Mouse (Mus musculus) erythroid progenitor cell, adult 5-6 weeks (primary cell): ENCODE results near the gene Psme2. TPM values are rescaled to one million over a fixed set of nuclear protein-coding genes. Genes with fewer than 3 reads are reported as not detected.

Experiments used
- ATAC-seq: replicated peaks from 2 replicates; pipeline ENCODE4 v1.8.0; 2016; ENCODE audit warnings: moderate number of reproducible peaks, mild to moderate bottlenecking, moderate TSS enrichment, inconsistent platforms; ENCODE audit not compliant: poor library complexity, low FRiP score, severe bottlenecking
- total RNA-seq, 2 experiments: library from RNA; stranded (forward) in 1 of 2; stranded (reverse) in 1 of 2; fragments of 150-400 nt in 1 of 2; fragments of 186-747, 209-891 nt in 1 of 2; gene quantifications; 2 replicates each; pipeline versions ENCODE4 v1.2.3 to v1.2.4; 2015 to 2017; ENCODE audit warnings: low replicate concordance in 2 of 2

The Psme2 gene
- total RNA-seq, 2 experiments from 2014 or later, result 45.1 to 112 TPM

DNA sequence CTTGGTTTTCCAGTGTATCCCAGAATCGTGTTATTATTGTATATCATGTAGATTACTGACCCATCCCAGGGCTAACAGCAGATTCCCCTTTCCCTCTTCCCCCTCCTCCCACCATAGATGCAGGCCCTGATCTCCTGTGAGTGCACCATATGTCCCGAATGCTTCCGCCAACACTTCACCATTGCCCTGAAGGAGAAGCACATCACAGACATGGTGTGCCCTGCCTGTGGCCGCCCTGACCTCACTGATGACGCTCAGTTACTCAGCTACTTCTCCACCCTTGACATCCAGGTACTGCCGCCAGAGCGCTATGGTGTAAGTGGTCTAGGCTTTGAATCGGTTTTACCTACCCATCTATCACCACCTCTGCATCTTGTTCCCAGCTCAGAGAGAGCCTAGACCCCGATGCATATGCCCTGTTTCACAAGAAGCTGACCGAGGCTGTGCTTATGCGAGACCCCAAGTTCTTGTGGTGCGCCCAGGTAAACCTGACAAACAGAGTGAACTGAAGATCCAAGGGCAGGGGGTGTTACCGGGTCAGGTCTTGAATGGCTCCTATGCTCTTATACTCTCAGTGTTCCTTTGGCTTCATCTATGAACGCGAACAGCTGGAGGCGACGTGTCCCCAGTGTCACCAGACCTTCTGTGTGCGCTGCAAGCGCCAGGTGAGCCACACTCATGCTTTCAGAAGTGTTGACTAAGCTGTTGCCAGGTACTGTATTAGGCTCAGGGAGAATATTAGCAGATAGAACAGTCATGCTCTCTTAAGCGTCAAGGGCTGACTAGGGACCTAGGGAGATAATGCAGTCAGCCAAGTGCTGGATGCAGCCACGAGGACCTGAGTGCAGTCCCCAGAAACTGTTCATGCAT, 7.8 kb upstream of the Psme2 start:
- ATAC-seq, result no peak

DNA sequence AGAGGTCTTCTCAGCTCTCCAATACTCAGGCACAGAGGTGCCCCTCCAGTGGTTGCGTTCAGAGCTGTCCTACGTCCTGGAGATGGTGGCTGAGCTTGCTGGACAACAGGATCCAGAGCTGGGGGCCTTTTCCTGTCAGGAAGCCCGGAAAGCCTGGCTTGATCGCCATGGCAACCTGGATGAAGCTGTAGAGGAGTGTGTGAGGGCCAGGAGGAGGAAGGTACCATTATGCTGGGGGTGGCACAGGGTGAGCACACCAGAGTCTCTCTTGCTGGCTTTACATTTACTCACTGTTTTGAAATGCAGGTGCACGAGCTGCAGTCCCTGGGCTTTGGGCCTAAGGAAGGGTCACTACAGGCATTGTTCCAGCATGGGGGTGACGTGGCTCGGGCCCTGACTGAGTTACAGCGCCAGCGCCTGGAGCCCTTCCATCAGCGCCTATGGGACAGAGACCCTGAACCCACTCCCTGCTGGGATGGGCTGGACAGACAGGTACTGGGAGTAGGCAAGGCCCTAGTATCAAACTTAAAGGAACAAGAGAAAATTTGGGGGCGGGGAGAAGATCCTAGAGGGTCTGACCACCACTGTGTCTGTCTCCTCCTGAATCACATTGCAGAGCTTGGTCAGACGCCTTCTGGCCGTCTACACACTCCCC, 5.2 kb upstream of the Psme2 start:
- no peak for ATAC-seq

DNA sequence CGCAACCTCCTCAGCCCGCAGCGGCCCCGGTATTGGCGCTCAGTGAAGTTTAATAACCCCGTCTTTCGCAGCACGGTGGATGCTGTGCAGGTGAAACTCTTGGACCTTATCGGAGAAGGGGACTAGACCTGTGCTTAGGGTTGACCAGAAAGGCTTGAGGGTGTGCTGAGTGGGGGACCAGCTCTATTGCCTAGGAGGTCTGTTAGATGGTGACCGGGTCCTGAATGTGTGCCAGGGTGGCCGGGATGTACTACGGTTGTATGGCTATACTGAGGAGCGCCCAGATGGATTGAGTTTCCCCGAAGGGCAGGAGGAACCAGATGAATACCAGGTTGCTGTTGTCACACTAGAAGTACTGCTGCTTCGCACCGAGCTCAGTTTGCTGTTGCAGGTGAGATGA, 1.3 kb upstream of the Psme2 start:
- ATAC-seq, result 0 out of 2 replicates have a peak, but pooled peaks have one; percentile 8

GRCm38 (mm10) chr14:55591331-55591891, 498 bp upstream of the Psme2 start, which contains the start of gene Rnf31:
Gene Rnf31, plus strand, starts transcription at chr14:55591708.
- ATAC-seq, result peak; percentile 88

DNA sequence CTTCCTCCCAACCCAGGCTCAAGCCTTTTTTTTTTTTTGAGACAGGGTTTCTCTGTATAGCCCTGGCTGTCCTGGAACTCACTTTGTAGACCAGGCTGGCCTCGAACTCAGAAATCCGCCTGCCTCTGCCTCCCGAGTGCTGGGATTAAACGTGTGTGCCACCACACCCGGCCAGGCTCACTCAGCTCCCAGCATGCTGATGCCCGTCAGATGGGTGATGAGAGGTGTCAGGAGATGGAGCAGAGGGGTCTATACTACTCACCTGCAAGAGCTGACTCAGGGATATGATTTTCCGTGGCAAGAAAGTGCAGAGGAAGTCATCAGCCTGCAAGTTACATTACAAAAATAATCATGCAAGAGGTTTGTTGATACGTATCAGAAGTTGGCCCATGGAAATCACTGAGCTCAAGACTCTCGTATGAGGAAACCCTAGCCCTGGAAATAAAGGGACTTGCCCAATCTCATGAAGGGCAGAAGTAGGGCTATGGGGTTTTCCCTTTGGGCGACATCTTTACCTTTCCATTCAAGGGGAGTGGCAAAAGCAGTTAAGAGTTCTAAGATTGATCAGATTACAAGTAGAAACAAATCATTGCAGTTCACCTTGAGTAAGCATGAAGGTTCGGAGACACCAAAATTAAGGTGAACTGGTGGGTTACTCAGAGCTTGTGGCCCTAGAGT, 1.0 kb downstream of the Psme2 start:
- no peak for ATAC-seq

- no peak for ATAC-seq
These were observed 1.6 kb downstream of the Psme2 start for GRCm38 (mm10) chr14:55589271-55589670.

DNA sequence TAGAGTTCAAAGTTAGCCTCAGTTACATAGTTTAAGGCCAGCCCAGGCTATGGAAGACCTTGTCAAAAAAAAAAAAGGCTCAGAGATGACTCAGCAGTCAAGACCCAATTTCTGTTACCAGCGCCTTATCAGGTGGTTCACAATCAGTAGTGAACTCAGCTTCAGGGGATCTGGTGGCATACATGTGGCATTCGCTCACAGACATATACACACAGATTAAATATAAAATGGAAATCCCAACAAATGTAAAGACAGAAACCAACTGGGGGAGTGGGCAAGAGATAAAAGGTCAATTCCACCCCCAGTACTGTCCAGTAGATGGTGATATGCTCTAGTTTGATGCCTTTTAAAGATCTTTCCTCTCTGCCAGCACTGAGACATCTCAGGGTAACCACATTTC, 4.8 kb downstream of the Psme2 start:
- ATAC-seq, result peak; percentile 48

GRCm38 (mm10) chr14:55585566-55585960, 5.3 kb downstream of the Psme2 start:
- ATAC-seq, result peak; percentile 50

DNA sequence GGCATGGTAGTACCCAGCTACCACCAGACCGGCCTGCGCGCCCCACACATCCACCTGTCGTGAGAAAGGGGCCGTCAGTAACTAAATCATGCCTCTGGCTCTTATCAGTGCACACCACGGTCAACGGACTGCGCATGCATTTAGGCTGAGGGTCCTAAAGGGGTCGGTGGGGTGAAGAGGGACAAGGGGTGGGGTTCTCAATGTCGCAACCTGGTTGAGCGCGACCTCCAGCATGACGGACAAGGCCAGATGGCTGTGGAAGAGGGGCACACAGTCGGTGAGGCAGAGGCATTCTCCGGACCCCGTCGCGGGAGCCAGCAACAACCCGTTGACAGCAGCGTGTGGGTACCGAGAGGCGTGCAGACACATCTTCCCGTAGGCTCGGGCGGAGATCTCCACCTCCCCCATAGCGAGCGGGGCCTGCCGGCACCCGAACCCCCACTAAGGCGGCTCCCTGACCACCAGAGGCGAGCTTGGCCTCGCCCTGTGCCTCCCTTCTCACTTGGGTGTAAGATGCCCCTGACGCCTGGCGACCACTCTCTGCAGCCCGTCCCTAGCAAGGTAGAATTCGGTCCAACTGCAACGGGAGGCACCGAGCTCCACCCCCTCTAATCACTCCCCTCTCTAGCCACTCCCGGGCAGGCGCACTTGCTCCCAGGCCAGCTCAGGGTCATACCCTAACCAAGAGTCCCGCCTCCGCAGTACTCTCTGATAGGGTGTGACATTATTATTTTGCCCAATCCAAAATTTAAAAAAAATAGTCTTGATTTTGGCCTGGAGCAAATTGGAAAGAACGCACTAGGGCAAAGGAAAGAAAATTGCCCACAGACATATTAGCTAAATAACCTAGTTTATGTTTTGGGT, 6.0 kb downstream of the Psme2 start, which contains the start of gene Emc9:
Gene Emc9 (minus strand): TSS at position 601 of the 864 bp plus-strand sequence.
- peak; percentile 85 for ATAC-seq

- no peak for ATAC-seq
These were observed 6.6 kb downstream of the Psme2 start for GRCm38 (mm10) chr14:55584303-55584701.

GRCm38 (mm10) chr14:55581981-55582681, 8.8 kb downstream of the Psme2 start:
- ATAC-seq, result no peak

DNA sequence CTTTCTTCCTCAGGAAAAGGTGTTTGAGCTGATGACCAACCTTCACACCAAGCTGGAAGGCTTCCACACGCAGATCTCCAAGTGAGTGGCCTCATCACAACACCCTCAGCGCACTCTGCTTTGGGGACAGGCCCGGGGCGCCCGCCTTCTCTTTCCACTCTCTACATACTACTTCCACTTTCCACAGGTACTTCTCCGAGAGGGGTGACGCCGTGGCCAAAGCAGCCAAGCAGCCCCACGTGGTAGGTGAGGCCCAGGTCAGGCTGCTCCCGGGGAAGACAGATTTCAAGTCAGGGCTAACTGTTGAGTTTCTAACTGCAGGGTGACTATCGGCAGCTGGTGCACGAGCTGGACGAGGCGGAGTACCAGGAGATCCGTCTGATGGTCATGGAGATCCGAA, 10.2 kb downstream of the Psme2 start:
- ATAC-seq, result no peak

DNA sequence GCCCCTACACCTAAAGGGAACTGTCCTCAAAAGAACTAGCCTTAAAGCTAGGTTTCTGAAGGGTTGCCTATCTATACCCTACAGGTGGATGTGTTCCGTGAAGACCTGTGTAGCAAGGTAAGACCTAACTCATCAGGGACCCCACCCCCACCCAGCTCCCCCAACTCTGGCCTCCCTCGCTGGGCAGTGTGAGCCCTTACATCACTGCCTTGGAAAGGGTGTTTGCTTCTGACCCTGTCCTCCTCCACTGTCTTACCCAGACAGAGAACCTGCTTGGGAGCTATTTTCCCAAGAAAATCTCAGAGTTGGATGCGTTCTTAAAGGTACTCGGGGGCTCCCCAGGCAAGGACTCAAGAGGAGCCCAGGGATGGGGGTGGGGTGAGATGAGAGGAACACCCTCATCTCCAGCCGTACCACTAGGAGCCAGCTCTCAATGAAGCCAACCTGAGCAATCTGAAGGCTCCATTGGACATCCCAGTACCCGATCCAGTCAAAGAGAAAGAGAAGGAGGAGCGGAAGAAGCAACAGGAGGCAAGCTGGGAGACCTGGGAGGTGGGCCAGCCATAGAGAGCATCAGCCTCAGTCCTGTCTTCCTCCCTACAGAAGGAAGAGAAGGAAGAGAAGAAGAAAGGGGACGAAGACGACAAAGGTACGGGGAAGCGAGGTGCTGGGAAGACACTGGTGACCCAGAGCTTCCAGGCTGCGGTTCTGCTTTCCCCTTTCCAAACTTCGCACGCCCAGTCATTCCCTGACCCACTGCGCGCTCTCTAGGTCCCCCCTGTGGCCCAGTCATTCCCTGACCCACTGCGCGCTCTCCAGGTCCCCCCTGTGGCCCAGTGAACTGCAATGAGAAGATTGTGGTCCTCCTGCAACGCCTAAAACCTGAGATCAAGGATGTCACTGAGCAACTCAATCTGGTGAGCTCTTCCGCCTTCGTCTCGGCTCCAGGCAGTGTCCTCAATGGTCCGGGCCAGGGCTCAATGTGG, 11.1 kb downstream of the Psme2 start:
- ATAC-seq, result no peak

DNA sequence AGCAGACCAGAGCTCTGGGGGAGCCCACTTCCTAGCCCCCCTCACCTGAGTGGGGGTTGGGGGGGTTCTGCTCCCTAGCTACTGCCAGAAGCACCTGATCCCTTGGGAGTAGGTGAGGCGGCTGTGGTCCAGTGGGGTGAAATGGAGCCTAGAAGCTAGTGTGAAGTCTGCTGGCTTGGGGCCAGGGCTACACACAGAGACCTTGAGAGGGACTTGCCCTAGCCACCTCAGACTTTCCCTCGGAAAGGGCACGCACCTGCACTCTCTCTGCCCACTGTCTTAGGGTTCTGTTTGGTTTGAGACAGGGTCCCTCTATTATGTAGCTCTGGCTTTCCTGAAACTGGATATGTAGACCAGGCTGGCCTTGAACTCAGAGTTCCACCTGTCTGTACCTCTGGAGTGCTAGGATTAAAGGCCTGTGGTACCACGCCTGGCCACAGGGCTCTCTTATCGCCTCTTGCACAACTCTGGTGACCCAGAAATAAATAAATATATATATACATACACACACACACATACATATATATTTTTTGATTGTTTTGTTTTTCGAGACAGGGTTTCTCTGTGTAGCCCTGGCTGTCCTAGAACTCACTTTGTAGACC, 12.1 kb downstream of the Psme2 start:
- peak; percentile 61 for ATAC-seq

GRCm38 (mm10) chr14:55577871-55578667, 12.8 kb downstream of the Psme2 start, which contains the start of gene Psme1:
Gene Psme1, plus strand, starts transcription at chr14:55578123.
- peak; percentile 71 for ATAC-seq

GRCm38 (mm10) chr14:55576376-55576775, 14.5 kb downstream of the Psme2 start:
- no peak for ATAC-seq
